Mouse (Mus musculus) gonadal fat pad, adult 2 months (tissue): ENCODE measurements around the gene Cfd. TPM values are rescaled to one million over a fixed set of nuclear protein-coding genes. Genes with fewer than 3 reads are reported as not detected.
A peak's percentile ranks its signal among the peaks of the same experiment; 100 is the strongest.
"Not testable (repeated sequence)": the region's sequence is repeated elsewhere in the genome, so short reads cannot be mapped to it uniquely, and the experiment has no call there.

Source experiments
- DNase-seq: peaks from one replicate; pipeline ENCODE4 v3.0.0-alpha.2; 2012; ENCODE audit warnings: low read depth
- polyA plus RNA-seq: library from polyadenylated mRNA; depleted of rRNA; stranded (reverse); fragments of >200 nt; gene quantifications from 2 replicates; pipeline ENCODE4 v1.2.3, GENCODE M21; 2012

Gene Cfd
- polyA plus RNA-seq, 1 experiment, result 6,877 TPM

GRCm38 (mm10) chr10:79886054-79886453 lies 4.6 kb upstream of the Cfd start, which contains the start of gene Elane:
Gene Elane (plus strand): TSS chr10:79886247.
- no peak for DNase-seq

GRCm38 (mm10) chr10:79886611-79887010 lies 4.0 kb upstream of the Cfd start:
- DNase-seq, result no peak

GRCm38 (mm10) chr10:79889386-79889785 lies 1.3 kb upstream of the Cfd start:
- DNase-seq, result no peak

GRCm38 (mm10) chr10:79892451-79893118 lies 1.9 kb downstream of the Cfd start:
- not testable (repeated sequence) for DNase-seq

- no peak for DNase-seq
These were observed 5.7 kb downstream of the Cfd start for GRCm38 (mm10) chr10:79896306-79896705.

- DNase-seq, result no peak
These were observed 6.2 kb downstream of the Cfd start for GRCm38 (mm10) chr10:79896814-79897213.

- DNase-seq, result no peak
These were observed 6.9 kb downstream of the Cfd start for GRCm38 (mm10) chr10:79897316-79898245.

- DNase-seq, result no peak
These were observed 10.3 kb downstream of the Cfd start for GRCm38 (mm10) chr10:79900951-79901410.

GRCm38 (mm10) chr10:79906712-79907111 lies 16.1 kb downstream of the Cfd start:
- no peak for DNase-seq

- DNase-seq, result no peak
These were observed 16.8 kb downstream of the Cfd start for GRCm38 (mm10) chr10:79907415-79907814.

GRCm38 (mm10) chr10:79908167-79909091 lies 17.8 kb downstream of the Cfd start, which contains the start of gene Med16:
Gene Med16 (minus strand): TSS chr10:79908923.
- peak; percentile 65 for DNase-seq

- DNase-seq, result no peak
These were observed 18.7 kb downstream of the Cfd start for GRCm38 (mm10) chr10:79909092-79909922.

GRCm38 (mm10) chr10:79910556-79910955 lies 19.9 kb downstream of the Cfd start, which contains the start of gene Gm26602:
Gene Gm26602 (plus strand): TSS chr10:79910856.
- no peak for DNase-seq

GRCm38 (mm10) chr10:79912412-79912811 lies 21.8 kb downstream of the Cfd start:
- no peak for DNase-seq

GRCm38 (mm10) chr10:79914131-79914947 lies 23.7 kb downstream of the Cfd start:
- no peak for DNase-seq

GRCm38 (mm10) chr10:79914948-79915596 lies 24.4 kb downstream of the Cfd start:
- DNase-seq, result no peak

GRCm38 (mm10) chr10:79916081-79916480 lies 25.4 kb downstream of the Cfd start:
- DNase-seq, result no peak

- DNase-seq, result no peak
These were observed 26.3 kb downstream of the Cfd start, which contains the start of gene Kiss1r for GRCm38 (mm10) chr10:79916808-79917531. Gene Kiss1r (plus strand): TSS chr10:79916971.
